In genomic region chr2:52984556-52984955, GRCm38 (mm10) we compare ENCODE assay signal across 15 mouse cellular contexts.
DNase-seq lines count a peak whose midpoint lies in the region; ATAC-seq and TF ChIP-seq lines count a peak whose summit lies in the region.
"Had no signal": no experiment of that assay in that cellular context is flagged by ENCODE, and none has a peak within 500 bp of the region (broad histone marks: within the 10 kb centered on the region; RNA-seq: fewer than 3 reads in every experiment).

No protein-coding gene starts in this region.

- intact Hi-C loops in gastrocnemius, adult 2 months (cut with DNase I): no loop called here
- intact Hi-C loops in left cerebral cortex, postnatal 36 days (cut with DNase I): no loop called here

- H3K4me1 ChIP-seq in heart, embryonic 13.5 days: peaks cover 37% of the 10 kb centered on the region
- peaks cover 19% of the 10 kb centered on the region for H3K4me1 ChIP-seq in embryonic fibroblast, embryonic 13.5 days (ENCODE audit: control insufficient read depth, insufficient read depth, low read length)

- no peaks in the 10 kb centered on the region for H3K36me3 ChIP-seq in heart, embryonic 13.5 days
- H3K36me3 ChIP-seq: embryonic facial prominence, embryonic 13.5 days; hindbrain, embryonic 10.5 days; hindbrain, embryonic 13.5 days; intestine, embryonic 15.5 days had no signal

- TF ChIP-seq POLR2A in embryonic fibroblast, embryonic 13.5 days (IDR thresholded peaks at IDR 0.05; ENCODE audit: low read depth, low read length): no peak

- H3K4me2 ChIP-seq in heart, embryonic 13.5 days: no peak overlapping the region
- H3K4me2 ChIP-seq: embryonic facial prominence, embryonic 13.5 days; hindbrain, embryonic 13.5 days; intestine, embryonic 15.5 days had no signal

- 85% methylated on average over 1 of the region's 1 CpGs for WGBS in heart, embryonic 13.5 days

- TF ChIP-seq CTCF in gastrocnemius, adult 2 months (IDR thresholded peaks at IDR 0.05): no peak
- no peak for TF ChIP-seq CTCF in embryonic fibroblast, embryonic 13.5 days (IDR thresholded peaks at IDR 0.05; ENCODE audit: borderline replicate concordance, insufficient read depth, low read length)

- no peak overlapping the region for H3K4me3 ChIP-seq in gastrocnemius, adult 2 months
- H3K4me3 ChIP-seq in heart, embryonic 13.5 days: no peak overlapping the region
- no peak overlapping the region for H3K4me3 ChIP-seq in embryonic fibroblast, embryonic 13.5 days (ENCODE audit: insufficient read depth, low read length)
- H3K4me3 ChIP-seq: embryonic facial prominence, embryonic 13.5 days; hindbrain, embryonic 10.5 days; hindbrain, embryonic 13.5 days; intestine, embryonic 15.5 days had no signal

- H3K27me3 ChIP-seq in heart, embryonic 13.5 days (replicated peaks): no peaks in the 10 kb centered on the region
- H3K27me3 ChIP-seq: embryonic facial prominence, embryonic 13.5 days; hindbrain, embryonic 13.5 days; intestine, embryonic 15.5 days had no signal

- no peak overlapping the region for H3K9ac ChIP-seq in heart, embryonic 13.5 days
- H3K9ac ChIP-seq: embryonic facial prominence, embryonic 13.5 days; hindbrain, embryonic 13.5 days; intestine, embryonic 15.5 days had no signal

- ATAC-seq in heart, embryonic 13.5 days (ENCODE audit: extremely low read depth, insufficient number of reproducible peaks, low FRiP score, low TSS enrichment): no peak
- ATAC-seq: CD4-positive, CD25-positive, alpha-beta regulatory T cell, adult 4 months; forebrain, embryonic 14.5 days; intestine, embryonic 15.5 days had no signal

- H3K27ac ChIP-seq in gastrocnemius, adult 2 months: peak overlapping the region; percentile 50; the same call in 1 of the 2 replicates
- 0 out of 2 replicates have a peak overlapping the region, but pooled peaks have one; percentile 21 for H3K27ac ChIP-seq in heart, embryonic 13.5 days (replicated peaks)
- H3K27ac ChIP-seq in embryonic fibroblast, embryonic 13.5 days (ENCODE audit: insufficient read depth, low read length): peak overlapping the region; percentile 11
- H3K27ac ChIP-seq: intestine, embryonic 15.5 days had no signal

- no peak for DNase-seq in gastrocnemius, adult 2 months
- DNase-seq in gastrocnemius, postnatal 25 days: no peak
- no peak for DNase-seq in heart, postnatal 4 days
- no peak for DNase-seq in left cerebral cortex, postnatal 36 days (ENCODE audit: low spot score in 2 of 2)
- DNase-seq: adrenal gland, adult 2 months; adrenal gland, postnatal 14 days; kidney, adult 11 months had no signal

- no peaks in the 10 kb centered on the region for H3K9me3 ChIP-seq in heart, embryonic 13.5 days
- H3K9me3 ChIP-seq: embryonic facial prominence, embryonic 13.5 days; hindbrain, embryonic 10.5 days; hindbrain, embryonic 13.5 days; intestine, embryonic 15.5 days had no signal
